Mouse (Mus musculus) retina, postnatal 7 days (tissue): ENCODE measurements around the gene Efcab9.

Experiments
- DNase-seq: peaks from one replicate; pipeline ENCODE4 v3.0.0-alpha.2; 2012; ENCODE audit warnings: low read depth, low spot score

Efcab9 gene

DNA sequence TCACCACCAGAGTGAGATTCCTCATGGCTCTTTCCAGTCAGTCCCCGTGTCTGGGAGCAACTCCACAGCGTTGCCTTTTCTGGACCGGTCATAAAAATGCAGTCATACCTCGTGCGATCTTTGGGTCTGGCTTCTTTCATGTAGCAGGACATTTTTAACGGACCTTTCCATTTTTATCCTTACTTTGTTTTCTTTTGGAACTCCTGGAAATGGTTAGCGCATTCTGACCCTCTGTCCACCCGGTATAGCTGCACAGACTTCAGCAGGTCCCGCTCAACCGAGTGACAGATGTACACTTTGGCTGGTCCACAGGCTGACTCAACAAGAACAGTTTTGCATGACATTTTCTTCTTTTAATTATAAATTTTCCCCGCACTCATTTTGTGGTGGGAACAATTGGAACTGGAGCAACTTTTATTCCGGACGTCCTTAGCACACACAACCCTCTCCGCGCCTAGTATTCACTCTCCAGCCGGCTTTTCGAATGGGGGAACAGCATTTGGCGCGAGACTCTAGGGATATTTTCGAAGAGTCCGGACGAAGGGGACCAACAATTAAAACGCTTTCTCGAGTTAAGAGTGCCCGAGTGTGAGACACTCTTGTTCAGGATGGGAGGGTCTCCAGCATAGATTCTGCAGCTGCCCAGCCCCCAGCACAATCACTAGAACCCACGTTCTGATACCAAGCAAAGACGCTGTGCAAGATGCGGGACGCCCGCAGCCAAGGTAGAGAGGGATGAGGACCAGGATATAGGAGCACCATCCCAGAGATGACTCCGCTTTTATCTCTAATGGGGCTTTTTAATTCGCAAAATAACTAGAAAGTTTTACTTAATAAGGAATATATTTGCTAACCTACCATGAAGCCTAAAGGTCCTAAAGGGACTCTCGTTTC lies at the start of gene Efcab9:
Gene Efcab9, minus strand, starts transcription at position 211 of the 894 bp plus-strand sequence.
- no peak for DNase-seq

DNA sequence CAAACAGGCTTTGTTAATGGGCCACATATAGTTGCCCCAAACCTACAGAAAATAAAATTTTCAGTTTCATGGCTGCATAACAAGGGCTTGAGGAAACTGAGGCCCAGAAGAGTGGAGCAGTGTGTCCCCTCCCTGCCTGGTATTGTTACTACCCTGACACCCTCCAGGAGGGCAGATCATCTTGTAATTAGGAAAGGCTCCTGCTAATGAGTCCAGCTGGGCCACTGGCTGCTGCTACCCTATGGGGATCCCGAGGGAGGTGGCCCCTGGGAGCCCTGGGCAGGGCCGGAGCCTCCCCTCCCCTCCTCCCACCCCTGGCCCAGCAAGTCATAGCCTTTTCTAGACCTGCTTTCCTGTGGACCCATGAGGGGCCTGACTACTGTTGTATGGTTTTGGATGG lies 49.1 kb upstream of the Efcab9 start:
- no peak for DNase-seq

DNA sequence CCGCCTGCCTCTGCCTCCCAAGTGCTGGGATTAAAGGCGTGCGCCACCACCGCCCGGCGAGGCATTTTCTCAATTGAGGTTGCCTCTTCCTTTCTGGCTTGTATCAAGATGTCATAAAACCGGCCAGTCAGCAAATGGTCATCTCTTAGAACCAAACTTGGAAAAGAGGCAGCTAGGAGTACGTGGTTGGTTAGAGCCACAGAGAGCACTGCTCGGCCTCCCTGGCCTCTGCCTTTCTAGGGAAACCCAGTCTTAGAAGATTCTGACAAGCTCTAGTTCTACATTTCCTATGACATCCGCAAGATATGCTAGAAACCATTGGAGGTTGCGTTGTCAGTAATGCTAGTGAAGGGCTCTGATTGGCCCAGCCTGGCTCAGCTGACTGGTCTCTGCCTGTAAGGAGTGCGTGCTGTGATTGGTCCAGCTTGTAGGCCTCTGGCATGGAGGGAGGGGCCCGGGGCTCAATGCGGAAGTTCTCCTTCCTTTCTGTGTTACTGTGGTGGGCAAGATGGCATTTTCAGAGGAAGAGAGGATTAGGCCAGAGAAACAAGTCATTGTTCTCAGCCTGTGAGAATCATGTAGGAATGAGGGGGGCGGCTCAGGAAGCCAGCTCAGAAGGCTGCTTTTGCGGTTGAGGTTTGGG lies 48.5 kb upstream of the Efcab9 start:
- DNase-seq, result no peak

DNA sequence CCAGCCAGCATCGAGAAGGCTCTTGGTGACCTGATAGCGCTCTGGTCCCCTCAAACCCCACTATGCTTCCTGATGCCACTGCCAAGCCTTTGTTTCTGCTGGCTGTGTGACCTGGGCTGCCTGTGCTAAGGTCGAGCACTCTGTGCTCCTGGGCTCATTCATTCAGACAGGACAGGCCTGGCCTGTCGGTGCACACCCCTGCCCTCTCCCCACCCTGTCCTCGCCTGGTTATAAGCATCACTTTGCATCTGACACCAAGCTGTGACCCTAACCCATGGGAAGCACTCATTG lies 44.8 kb upstream of the Efcab9 start:
- no peak for DNase-seq

DNA sequence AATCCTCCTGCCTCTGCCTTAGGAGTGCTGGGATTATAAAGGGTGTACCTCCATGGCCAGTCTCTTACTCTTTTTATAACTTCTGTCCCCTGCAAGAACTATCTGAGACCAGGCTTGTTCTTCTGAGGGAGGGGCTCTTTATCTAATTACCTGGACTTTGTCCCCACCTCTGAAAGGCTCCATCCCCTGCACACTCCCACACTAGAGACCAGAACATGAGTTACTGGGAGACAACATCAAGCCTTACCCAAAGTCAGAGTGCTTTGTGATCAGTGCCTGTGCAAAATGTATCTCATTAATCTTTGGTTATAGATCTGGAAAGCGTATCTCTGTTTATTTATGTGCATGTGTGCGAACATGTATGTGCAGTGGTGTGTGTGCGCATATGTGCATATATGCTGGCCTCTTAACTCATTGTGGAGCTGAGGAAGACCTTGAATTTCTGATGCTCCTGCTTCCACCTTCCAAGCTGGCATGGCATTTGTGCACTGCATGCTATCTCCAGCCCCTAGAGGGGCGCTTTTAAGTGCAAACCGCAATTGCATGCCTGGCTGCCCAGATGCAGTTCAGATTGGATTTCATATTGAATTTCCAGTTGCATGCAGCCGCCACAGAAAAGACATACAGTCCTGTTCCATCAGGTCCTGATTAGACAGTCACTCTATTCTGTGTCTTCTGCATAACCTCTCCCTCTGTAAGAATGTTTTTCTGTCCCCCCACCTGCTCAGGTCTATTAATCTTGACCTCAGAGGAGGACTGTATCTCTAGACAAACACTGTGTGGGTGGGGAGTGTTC lies 44.3 kb upstream of the Efcab9 start:
- no peak for DNase-seq

DNA sequence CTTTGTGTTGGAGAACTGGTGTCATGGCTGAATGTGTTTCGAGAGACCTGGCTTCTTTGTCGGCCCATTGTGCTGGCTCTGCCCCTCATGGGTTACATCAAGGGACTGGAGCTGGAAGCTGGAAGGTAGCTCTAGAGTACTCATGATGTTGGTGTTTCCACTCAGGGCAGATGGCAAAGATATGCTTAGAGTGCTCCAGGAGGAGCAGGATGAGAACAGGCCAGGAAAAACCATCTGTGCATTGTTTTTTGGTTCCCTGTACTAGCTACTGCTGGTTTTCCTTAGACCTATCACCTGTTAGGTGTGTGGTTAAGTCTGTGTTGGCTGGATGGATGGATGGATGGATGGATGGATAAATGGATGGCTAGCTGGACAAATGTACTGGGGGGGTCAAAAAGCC lies 41.8 kb upstream of the Efcab9 start:
- no peak for DNase-seq

DNA sequence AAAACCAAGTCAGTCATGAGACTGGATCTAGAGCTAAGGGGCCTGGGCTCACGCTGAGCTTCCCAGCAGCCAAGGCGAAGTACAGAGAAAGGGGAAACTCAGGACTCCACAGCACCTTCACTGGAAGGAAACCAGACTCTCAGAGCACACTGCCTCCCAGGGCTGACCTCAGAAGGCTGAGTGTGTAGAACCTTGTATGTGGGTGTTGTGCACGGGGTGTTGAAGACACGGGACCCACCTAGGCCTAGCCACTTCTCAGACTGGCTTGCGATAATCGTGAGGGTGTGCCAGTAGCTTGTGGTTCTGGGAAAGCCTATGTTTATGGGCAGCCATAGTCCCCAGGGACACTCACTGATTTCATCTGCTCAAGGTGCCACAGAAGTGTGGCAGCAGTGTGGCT lies 39.2 kb upstream of the Efcab9 start:
- no peak for DNase-seq

DNA sequence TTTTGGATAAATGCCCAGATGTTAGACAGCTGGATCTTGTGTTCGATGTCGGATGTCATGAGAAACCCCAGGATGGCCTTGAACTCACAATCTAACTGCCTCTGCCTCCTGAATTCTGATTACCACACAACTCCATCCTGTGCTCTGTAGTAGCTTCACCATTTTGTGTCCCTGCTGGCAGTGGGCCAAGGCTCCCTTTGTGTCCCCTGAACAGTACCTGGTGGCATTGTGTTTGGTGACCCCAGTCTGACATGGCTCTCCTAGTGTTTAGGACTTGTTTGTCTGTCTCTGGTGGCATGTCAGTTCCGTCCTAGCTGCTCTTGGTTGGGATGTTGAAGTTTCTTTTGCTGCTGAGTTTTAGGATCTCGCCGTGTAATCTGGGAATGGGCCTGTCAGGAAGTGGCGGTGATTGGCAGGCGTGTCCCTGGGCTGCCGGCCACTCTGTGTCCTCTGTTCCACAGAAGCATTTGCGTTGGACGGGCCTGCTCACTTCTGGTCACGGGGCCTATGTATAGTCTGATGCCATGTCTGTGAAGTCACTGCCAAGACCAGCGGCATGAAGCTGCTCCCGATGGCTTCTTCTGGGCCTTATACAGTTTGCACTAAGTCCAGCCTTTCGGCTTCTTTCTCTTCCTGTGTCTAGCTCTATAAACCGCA lies 36.9 kb upstream of the Efcab9 start:
- DNase-seq, result no peak

DNA sequence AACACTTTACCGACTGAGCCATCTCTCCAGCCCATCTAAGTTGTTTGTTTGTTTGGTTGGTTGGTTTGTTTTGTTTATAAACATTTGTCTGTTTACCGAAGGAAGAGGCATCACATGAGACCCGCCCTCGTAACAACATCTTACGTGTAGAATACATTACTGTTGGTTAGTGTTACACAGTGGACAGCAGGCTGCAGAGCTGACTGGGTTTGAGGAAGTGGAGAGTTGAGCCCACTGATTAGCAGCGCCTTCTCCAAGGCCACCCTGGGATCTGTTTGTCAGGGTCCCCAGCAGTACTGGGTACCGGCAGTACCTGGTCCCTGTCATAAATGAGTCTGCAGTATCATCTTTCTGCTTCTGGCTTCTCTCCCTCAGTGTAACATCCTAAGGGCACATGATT lies 36.2 kb upstream of the Efcab9 start:
- no peak for DNase-seq

DNA sequence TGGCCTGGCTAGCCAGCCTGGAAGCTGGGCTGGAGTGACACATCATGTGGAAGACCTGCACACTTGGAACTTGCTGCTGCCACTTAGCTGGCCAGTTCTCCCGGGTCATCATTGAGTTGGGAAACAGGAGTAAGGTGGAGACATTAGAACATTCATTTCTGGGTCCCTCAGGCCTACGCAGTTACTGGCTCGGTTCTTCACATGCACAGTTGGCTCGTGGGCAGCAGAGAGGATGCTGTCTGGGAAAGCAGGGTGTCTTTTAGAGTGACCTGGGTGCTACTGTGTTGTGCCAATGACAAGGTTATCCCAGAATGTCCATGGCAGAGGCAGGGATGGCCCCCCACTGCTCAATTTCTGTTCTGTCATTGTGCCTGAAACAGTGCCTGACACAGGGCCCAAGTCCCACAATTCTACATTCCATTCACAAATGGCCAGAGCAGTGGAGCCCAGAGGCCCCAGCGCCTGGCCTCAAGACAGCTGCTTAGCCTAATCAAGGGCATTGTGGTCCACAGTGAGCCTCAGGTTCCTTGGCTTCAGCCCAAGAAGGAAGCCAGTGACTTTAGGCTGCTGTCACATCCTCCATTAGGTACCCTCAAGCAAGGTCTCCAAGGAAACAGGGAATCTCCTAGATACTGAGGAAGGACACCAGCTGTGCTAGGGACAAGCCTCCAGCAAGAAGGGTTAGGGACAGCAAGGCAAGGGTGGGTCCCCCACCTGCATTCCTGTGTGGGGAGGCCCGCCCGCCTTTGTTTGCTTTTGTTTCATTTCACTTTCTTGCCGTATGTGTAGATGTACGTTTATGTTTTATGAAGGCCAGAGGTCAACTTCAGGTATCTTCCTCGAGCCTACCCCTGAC lies 35.3 kb upstream of the Efcab9 start:
- no peak for DNase-seq

DNA sequence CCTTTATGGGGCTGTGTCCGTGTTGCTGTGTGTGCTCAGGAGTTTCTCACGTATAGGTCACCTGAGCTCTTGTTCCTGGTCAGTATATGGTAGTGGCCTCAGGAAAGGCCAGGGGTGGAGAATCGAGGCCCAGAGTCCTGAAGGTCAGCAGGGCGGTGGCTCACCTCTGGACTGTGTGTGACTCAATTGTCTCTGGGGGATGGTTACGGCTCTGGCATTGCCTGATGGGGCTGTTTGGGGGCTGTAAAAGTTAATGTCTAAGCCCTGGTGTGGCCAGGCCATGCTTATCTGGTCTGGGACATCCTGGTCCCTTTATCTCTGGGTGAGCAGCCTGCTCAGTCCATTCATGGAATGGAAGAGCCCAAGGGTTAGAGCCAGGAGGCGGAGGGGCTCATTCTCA lies 34.3 kb upstream of the Efcab9 start:
- no peak for DNase-seq

DNA sequence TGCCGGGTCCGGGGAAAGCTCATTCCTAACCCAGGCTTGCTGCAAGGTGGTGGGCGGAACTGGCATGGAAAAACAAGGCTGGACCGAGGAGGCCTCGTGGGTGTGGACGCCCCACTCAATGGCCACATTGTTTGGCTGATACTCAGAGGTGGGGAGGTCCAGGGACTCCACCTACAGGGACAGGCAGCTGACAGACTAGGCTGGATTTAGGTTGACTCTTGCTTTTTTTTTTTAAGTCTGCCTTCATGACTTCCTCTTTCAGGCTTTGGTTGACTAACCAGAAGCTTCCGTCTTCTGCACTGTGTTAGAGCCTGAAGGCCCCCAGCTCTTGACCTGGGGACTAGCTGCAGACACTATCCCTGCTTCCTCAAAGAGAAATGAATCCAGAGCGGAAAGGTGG lies 33.2 kb upstream of the Efcab9 start:
- no peak for DNase-seq

DNA sequence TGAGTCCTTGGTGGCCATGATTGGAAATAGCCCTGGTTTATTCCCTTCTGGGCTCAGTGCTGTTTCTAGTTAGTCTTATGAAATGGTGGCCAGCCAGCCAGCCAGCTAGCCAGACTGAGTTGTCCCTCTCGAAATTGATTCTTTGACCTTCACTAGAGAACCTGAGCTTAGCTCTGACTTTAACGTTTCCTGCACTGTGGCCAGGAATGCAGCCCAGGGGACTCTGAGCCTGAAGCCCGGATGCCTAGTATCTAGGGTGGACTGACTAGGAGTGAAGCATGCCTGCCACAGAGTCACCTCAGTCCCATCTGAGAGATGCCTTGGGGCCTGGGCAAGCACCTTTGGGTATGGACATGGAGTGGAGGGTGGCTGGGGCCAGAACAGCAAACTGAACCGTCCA lies 32.7 kb upstream of the Efcab9 start:
- no peak for DNase-seq

DNA sequence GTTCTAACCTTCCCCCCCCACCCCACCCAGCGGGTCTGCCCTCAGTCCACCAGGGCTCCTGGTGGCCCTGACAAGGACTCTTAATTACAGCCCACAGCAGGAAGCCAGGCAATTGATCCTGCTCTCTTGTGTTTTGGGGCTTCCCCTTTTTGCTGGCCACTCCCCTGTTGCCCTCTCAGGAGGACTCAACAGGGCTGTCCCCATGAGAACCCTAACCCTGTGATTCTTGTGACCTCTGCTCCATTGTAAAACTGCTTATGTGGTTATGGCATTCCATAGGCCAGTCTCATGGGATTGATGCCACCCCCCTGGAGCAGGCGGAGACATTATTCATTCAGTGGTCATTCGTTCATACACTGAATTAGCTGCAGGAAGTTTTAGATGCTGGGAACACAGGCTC lies 31.8 kb upstream of the Efcab9 start:
- DNase-seq, result no peak

DNA sequence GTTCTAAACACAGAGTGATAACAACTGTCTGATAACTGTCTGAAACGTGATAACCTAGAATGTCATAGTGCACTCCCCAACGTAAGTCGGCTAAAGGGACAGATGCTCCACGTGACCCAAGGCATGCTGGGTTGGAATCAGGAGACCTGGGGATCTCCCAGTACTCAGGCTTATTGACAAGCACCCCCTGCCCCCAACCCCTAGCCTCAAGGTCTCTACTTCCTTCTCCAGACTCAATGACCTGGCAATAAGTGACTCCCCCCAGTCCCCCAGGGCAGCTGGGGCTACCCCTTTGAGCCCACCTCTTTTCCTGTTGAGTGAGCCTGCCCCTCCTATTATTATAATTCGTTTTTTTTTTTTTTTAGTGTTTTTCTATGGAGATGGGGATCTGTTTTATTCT lies 30.8 kb upstream of the Efcab9 start:
- no peak for DNase-seq

DNA sequence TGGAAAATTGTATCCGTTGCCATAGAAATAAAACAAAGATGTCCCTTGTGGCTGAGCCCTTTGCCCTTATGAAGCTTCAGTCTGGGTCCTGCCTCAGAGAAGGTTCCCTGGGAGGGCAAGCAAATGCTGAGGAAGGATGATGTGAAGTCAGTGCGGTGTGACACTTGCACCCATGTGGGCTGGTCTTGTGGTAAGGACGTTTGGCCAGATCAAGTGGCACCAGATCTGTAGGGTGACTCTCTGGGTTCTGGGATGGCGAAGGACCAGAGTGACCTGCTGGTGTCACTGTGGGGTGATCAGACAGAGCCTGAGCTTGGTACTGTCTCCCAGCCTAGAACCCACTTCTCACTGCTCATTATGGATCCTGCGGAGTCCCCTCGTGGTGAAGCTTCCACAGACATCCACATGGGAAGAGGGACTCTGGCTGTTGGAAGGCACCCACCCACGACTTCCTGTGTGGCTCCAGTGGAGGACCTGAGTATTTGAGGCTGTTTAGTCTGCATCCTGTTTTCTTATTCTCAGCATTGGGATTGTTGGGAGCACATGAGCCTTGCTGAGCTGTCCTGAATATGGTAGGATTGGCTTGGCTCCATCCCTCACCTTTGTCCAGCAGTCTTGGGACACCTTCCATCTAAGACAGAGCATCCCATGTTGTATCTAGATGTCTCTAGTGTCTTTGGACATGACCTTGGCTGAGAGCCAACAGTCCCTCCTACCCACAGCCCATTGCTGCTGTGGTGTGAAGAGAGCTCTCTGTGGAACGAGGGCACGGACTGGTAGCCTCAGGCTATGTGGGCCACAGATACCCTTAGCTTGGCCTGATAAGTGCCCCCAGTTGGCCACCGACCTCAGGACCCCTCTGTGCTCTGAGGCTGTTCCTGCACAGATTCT lies 29.8 kb upstream of the Efcab9 start:
- DNase-seq, result no peak

DNA sequence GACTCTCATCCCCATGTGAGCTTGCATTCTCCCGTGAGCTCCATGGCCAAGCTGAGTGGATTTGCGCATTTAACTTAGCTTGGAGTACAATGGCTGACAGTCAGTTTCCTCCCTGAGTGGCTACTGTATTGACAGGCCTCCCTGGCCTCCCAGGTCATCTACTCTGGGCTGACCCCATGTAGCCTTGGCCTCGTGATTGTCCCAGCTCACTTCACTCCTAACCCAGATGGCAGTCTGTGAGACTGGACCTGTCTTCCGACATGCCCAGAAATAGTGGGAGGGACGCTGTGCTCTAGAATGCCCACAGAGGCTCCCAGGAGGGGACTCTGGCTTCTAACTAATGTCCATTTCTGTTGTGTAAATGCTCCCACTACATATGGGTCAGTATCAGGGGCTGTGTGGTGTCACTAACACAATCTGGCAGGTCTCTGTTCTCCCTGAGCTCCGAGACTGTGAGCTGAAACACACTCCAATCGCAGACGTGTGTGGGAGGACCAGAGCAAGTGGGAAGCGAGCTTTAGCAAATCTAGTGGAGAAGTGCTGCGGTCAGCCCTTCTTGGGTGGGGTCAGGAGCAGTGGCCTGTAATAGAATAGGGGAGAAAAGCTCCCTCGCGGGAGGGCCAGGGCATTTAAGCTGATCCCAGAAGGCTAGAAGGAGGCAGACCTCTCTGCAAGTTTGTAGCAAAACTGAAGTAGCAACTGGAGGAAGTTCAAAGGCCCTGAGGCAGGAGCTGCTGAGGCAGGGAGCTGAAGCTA lies 28.3 kb upstream of the Efcab9 start:
- no peak for DNase-seq

DNA sequence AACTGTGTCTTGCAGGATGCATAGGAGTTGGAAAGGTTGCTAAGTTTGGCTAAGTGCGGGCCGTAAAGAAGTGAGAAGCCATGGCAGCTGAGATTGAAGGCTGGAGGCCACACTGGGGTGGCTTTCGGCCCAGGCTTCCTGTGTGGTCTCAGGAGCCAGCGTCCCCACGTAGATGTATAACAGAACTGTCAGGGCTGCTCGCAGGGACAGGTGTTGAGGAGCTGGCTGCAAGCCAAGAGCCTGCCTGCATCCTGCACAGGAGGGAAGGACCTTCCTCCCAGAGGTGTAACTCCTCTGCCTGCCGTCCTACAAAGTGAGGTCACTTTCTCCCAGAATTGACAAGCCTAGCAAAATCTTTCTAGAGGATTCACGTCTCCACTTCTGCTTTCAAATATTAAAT lies 26.8 kb upstream of the Efcab9 start:
- no peak for DNase-seq

DNA sequence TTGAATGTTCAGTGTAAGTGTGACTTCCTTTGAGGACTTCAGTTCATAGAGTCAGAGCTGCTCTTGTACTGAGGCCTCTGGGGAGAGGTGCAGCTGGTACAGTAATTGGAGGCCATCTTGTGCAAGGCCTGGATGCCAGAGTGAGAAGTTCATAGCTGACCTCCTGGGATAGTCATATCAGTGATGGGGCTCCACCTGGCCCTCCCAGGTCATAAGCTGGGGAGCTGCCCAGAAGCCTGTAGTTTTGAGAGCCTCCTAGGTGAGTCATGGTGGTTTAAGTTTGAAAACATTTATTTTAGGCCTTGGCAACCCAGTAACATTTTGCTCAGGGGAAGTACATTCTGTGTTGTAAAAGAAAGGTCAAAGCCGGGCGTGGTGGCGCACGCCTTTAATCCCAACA lies 26.1 kb upstream of the Efcab9 start:
- no peak for DNase-seq
